Mouse (Mus musculus) heart, adult 9 months (tissue): ENCODE results near the gene Frat2.

Experiments
- DNase-seq, 2 experiments: peaks; one replicate each; pipeline ENCODE4 v3.0.0; 2022; ENCODE audit warnings: low spot score in 2 of 2

Gene Frat2

GRCm38 (mm10) chr19:41821436-41821835 is 26.5 kb downstream of the Frat2 start:
- no peak for DNase-seq

GRCm38 (mm10) chr19:41818749-41819148 is 29.2 kb downstream of the Frat2 start:
- DNase-seq: no peak

- peak; percentile 22 to 41 for DNase-seq
Observed at GRCm38 (mm10) chr19:41817325-41817724, 30.6 kb downstream of the Frat2 start.

GRCm38 (mm10) chr19:41816915-41817314 is 31.0 kb downstream of the Frat2 start:
- DNase-seq: no peak

GRCm38 (mm10) chr19:41816410-41816809 is 31.5 kb downstream of the Frat2 start:
- no peak for DNase-seq

GRCm38 (mm10) chr19:41813374-41813773 is 34.6 kb downstream of the Frat2 start:
- DNase-seq: no peak

GRCm38 (mm10) chr19:41812525-41812924 is 35.4 kb downstream of the Frat2 start:
- DNase-seq: peak; percentile 27 to 40

GRCm38 (mm10) chr19:41810074-41810473 is 37.9 kb downstream of the Frat2 start:
- no peak for DNase-seq

- DNase-seq: no peak
Observed at GRCm38 (mm10) chr19:41808104-41808634, 39.8 kb downstream of the Frat2 start.

- no peak for DNase-seq
Observed at GRCm38 (mm10) chr19:41807497-41807896, 40.4 kb downstream of the Frat2 start.

GRCm38 (mm10) chr19:41805831-41806230 is 42.1 kb downstream of the Frat2 start:
- DNase-seq: no peak

- no peak for DNase-seq
Observed at GRCm38 (mm10) chr19:41803322-41803721, 44.6 kb downstream of the Frat2 start.

GRCm38 (mm10) chr19:41801742-41802369 is 46.1 kb downstream of the Frat2 start, which contains the start of gene Arhgap19:
Arhgap19 (minus strand) TSS chr19:41802047.
- peak; percentile 96 to 97 for DNase-seq

GRCm38 (mm10) chr19:41800986-41801741 is 46.8 kb downstream of the Frat2 start:
- DNase-seq: no peak

- DNase-seq: no peak
Observed at GRCm38 (mm10) chr19:41800451-41800850, 47.5 kb downstream of the Frat2 start.

GRCm38 (mm10) chr19:41797536-41797935 is 50.4 kb downstream of the Frat2 start:
- DNase-seq: no peak

- no peak for DNase-seq
Observed at GRCm38 (mm10) chr19:41796789-41797327, 51.1 kb downstream of the Frat2 start.

- no peak for DNase-seq
Observed at GRCm38 (mm10) chr19:41796148-41796760, 51.7 kb downstream of the Frat2 start.
